ENCODE assay signal across 10 mouse cellular contexts in genomic region chr7:119022238-119023156, GRCm38 (mm10). TPM values are rescaled to one million over a fixed set of nuclear protein-coding genes. Genes with fewer than 3 reads are reported as not detected.
DNase-seq lines count a peak whose midpoint lies in the region; ATAC-seq and TF ChIP-seq lines count a peak whose summit lies in the region.
"Had no signal": no experiment of that assay in that cellular context is flagged by ENCODE, and none has a peak within 500 bp of the region (broad histone marks: within the 10 kb centered on the region; RNA-seq: fewer than 3 reads in every experiment).

No protein-coding gene starts in this region.

- no peaks in the 10 kb centered on the region for H3K27me3 ChIP-seq in heart, postnatal 0 days (ENCODE audit: control insufficient read depth, insufficient read depth, low read length)
- H3K27me3 ChIP-seq in heart, embryonic 11.5 days (ENCODE audit: control insufficient read depth, insufficient read depth, low read length) = peaks cover 2% of the 10 kb centered on the region; the same call in 1 of the 2 replicates
- H3K27me3 ChIP-seq in C2C12 (ENCODE audit: control insufficient read depth, insufficient read depth, insufficient read length) = peaks cover 6% of the 10 kb centered on the region
- H3K27me3 ChIP-seq: lung, embryonic 15.5 days had no signal

- H3K27ac ChIP-seq in heart, postnatal 0 days (ENCODE audit: low read depth) = no peak overlapping the region
- no peak overlapping the region for H3K27ac ChIP-seq in heart, embryonic 11.5 days (ENCODE audit: low read depth, low read length)
- H3K27ac ChIP-seq: lung, embryonic 15.5 days had no signal

- DNase-seq in heart, postnatal 0 days (ENCODE audit: low spot score) = no peak
- peak; percentile 46 to 71 for DNase-seq in adrenal gland, postnatal 36 days
- DNase-seq in fibroblast of lung, adult 2 months (ENCODE audit: low read depth) = peak; percentile 53
- DNase-seq in kidney, postnatal 36 days = peak; percentile 48 to 86
- peak; percentile 67 for DNase-seq in retina, embryonic 14.5 days (ENCODE audit: low spot score)
- DNase-seq in gastrocnemius, postnatal 25 days = no peak

- no peak for TF ChIP-seq EP300 in heart, postnatal 0 days (IDR thresholded peaks at IDR 0.05; ENCODE audit: low read depth)

- no peaks in the 10 kb centered on the region for H3K4me1 ChIP-seq in heart, postnatal 0 days (ENCODE audit: control insufficient read depth, insufficient read depth)
- H3K4me1 ChIP-seq in heart, embryonic 11.5 days (ENCODE audit: control insufficient read depth, insufficient read depth, low read length) = no peaks in the 10 kb centered on the region
- H3K4me1 ChIP-seq: lung, embryonic 15.5 days had no signal

- H3K4me3 ChIP-seq in heart, postnatal 0 days (ENCODE audit: low read depth, low read length) = no peak overlapping the region
- no peak overlapping the region for H3K4me3 ChIP-seq in heart, embryonic 11.5 days (ENCODE audit: low read depth, low read length)
- H3K4me3 ChIP-seq in C2C12 (ENCODE audit: insufficient read depth, poor library complexity, severe bottlenecking) = no peak overlapping the region
- H3K4me3 ChIP-seq: erythroblast, embryonic 14.5 days; lung, embryonic 15.5 days had no signal

- H3K36me3 ChIP-seq in heart, postnatal 0 days (replicated peaks; ENCODE audit: control insufficient read depth, insufficient read depth, low read length) = no peaks in the 10 kb centered on the region
- H3K36me3 ChIP-seq in heart, embryonic 11.5 days (ENCODE audit: control insufficient read depth, insufficient read depth, low read length) = no peaks in the 10 kb centered on the region
- H3K36me3 ChIP-seq in C2C12 (ENCODE audit: control insufficient read depth, insufficient read depth) = no peaks in the 10 kb centered on the region
- H3K36me3 ChIP-seq: lung, embryonic 15.5 days had no signal

- TF ChIP-seq CTCF in heart, postnatal 0 days (IDR thresholded peaks at IDR 0.05; ENCODE audit: low read depth) = peak; percentile 37
- TF ChIP-seq CTCF in C2C12 (IDR thresholded peaks at IDR 0.05; ENCODE audit: control insufficient read depth, insufficient read depth, insufficient read length) = peak; percentile 18

- ATAC-seq in heart, postnatal 0 days (ENCODE audit: insufficient read depth, low read depth) = no peak
- ATAC-seq in heart, embryonic 11.5 days (replicated peaks; ENCODE audit: insufficient number of reproducible peaks, low FRiP score, low TSS enrichment) = no peak

- H3K79me3 ChIP-seq in C2C12 (ENCODE audit: low read depth) = no peaks in the 10 kb centered on the region

- 74% methylated on average over 19 of the region's 19 CpGs for WGBS in heart, postnatal 0 days
- 74% methylated on average over 19 of the region's 19 CpGs for WGBS in heart, embryonic 11.5 days (ENCODE audit: insufficient replicate concordance)

- no peak overlapping the region for H3K9ac ChIP-seq in heart, postnatal 0 days (replicated peaks; ENCODE audit: low read depth, low read length)
- no peak overlapping the region for H3K9ac ChIP-seq in heart, embryonic 11.5 days (ENCODE audit: low read depth, low read length)
- H3K9ac ChIP-seq: lung, embryonic 15.5 days had no signal

- H3K79me2 ChIP-seq in C2C12 (ENCODE audit: control insufficient read depth, insufficient read depth) = no peaks in the 10 kb centered on the region

- H3K4me2 ChIP-seq in heart, postnatal 0 days (ENCODE audit: low read depth, low read length) = no peak overlapping the region
- H3K4me2 ChIP-seq in heart, embryonic 11.5 days = no peak overlapping the region
- H3K4me2 ChIP-seq: lung, embryonic 15.5 days had no signal

- no peak overlapping the region for H3ac ChIP-seq in C2C12 (ENCODE audit: control insufficient read depth, insufficient read length, low read depth)

- H3K9me3 ChIP-seq in heart, postnatal 0 days (replicated peaks; ENCODE audit: control insufficient read depth, low read length) = no peaks in the 10 kb centered on the region
- no peaks in the 10 kb centered on the region for H3K9me3 ChIP-seq in heart, embryonic 11.5 days (replicated peaks; ENCODE audit: control insufficient read depth, low read length)
- H3K9me3 ChIP-seq: lung, embryonic 15.5 days had no signal

TF ChIP-seq in C2C12, 6 proteins besides CTCF, POLR2A, EP300 and RAD21:
- no peak for TF ChIP-seq CEBPB (IDR thresholded peaks at IDR 0.05; ENCODE audit: low read depth)

RNA-seq across cellular contexts. Expression of gene Gprc5b, which starts 27.5 kb away (rescaled TPM):
- 33.2 and 39.7 TPM in 2 replicates for total RNA-seq in heart, postnatal 0 days (2014; rRNA removed; ENCODE audit: low replicate concordance)
- polyA plus RNA-seq in heart, postnatal 0 days (2015; fragmentation: Nextera tagmentation; extraction: Ambion mirVana) = 3.6 and 3.9 TPM in 2 replicates
- 4.1 and 5.7 TPM in 2 replicates for polyA plus RNA-seq in heart, embryonic 11.5 days (2014; fragmentation: Nextera tagmentation; extraction: Ambion mirVana)
- 31.3 TPM for polyA plus RNA-seq in C2C12 (2012; fragmentation: generic; extraction: Trizol)
- 100 to 1,000 TPM; 111 to 184 TPM for total RNA-seq in adrenal gland, postnatal 36 days (2021)
- total RNA-seq in gastrocnemius, postnatal 25 days (2021) = 10 to 100 TPM; 12.3 to 16.7 TPM

Comparison
In these comparisons a context has a peak if more than half of its experiments do, and no peak if none do; other contexts are left out.
1. DNase-seq: peak in adrenal gland, postnatal 36 days (2 of 2), fibroblast of lung, adult 2 months (single experiment), kidney, postnatal 36 days (2 of 2) and retina, embryonic 14.5 days (single experiment); none in heart, postnatal 0 days (single experiment) and gastrocnemius, postnatal 25 days (single experiment).